Mouse (Mus musculus) kidney, postnatal 25 days (tissue): ENCODE results near the gene Mb.

ENCODE experiments used
- DNase-seq, 2 experiments: peaks; one replicate each; pipeline ENCODE4 v3.0.0; 2021; ENCODE audit warnings: mixed read lengths in 2 of 2

Gene Mb

GRCm38 (mm10) chr15:77022401-77022957 lies 28.0 kb downstream of the Mb start:
- peak in 1 of 2 experiments; percentile 15 for DNase-seq

GRCm38 (mm10) chr15:77021851-77022250 lies 28.6 kb downstream of the Mb start:
- DNase-seq = peak in 1 of 2 experiments; percentile 13

GRCm38 (mm10) chr15:77021056-77021455 lies 29.4 kb downstream of the Mb start:
- peak in 1 of 2 experiments; percentile 38 for DNase-seq

- no peak for DNase-seq
Observed at GRCm38 (mm10) chr15:77020136-77020535, 30.3 kb downstream of the Mb start.

- DNase-seq = peak in 1 of 2 experiments; percentile 33
Observed at GRCm38 (mm10) chr15:77019533-77019932, 30.9 kb downstream of the Mb start.

- DNase-seq = peak; percentile 33 to 37
Observed at GRCm38 (mm10) chr15:77018740-77019340, 31.6 kb downstream of the Mb start.

- DNase-seq = no peak
Observed at GRCm38 (mm10) chr15:77017897-77018296, 32.6 kb downstream of the Mb start.

- DNase-seq = no peak
Observed at GRCm38 (mm10) chr15:77016509-77016908, 34.0 kb downstream of the Mb start.

- peak in 1 of 2 experiments; percentile 50 for DNase-seq
Observed at GRCm38 (mm10) chr15:77014985-77015384, 35.5 kb downstream of the Mb start.

GRCm38 (mm10) chr15:77014431-77014830 lies 36.0 kb downstream of the Mb start:
- DNase-seq = peak in 1 of 2 experiments; percentile 34

GRCm38 (mm10) chr15:77013753-77014241 lies 36.7 kb downstream of the Mb start:
- DNase-seq = peak; percentile 60 to 62

GRCm38 (mm10) chr15:77008851-77009250 lies 41.6 kb downstream of the Mb start:
- peak; percentile 39 to 78 for DNase-seq

- peak; percentile 58 to 74 for DNase-seq
Observed at GRCm38 (mm10) chr15:77003868-77004215, 46.6 kb downstream of the Mb start.

GRCm38 (mm10) chr15:77003173-77003867 lies 47.1 kb downstream of the Mb start:
- no peak for DNase-seq

GRCm38 (mm10) chr15:76998878-76999588 lies 51.4 kb downstream of the Mb start:
- peak; percentile 39 to 80 for DNase-seq

- DNase-seq = peak in 1 of 2 experiments; percentile 31
Observed at GRCm38 (mm10) chr15:76998048-76998447, 52.4 kb downstream of the Mb start.

GRCm38 (mm10) chr15:76994413-76994812 lies 56.1 kb downstream of the Mb start:
- DNase-seq = peak in 1 of 2 experiments; percentile 8

- DNase-seq = peak; percentile 25 to 39
Observed at GRCm38 (mm10) chr15:76987542-76988094, 62.9 kb downstream of the Mb start.

GRCm38 (mm10) chr15:76987137-76987536 lies 63.3 kb downstream of the Mb start:
- no peak for DNase-seq

GRCm38 (mm10) chr15:76982745-76983144 lies 67.7 kb downstream of the Mb start:
- DNase-seq = peak in 1 of 2 experiments; percentile 32

GRCm38 (mm10) chr15:76979799-76980198 lies 70.7 kb downstream of the Mb start:
- DNase-seq = no peak

- no peak for DNase-seq
Observed at GRCm38 (mm10) chr15:76976619-76977018, 73.9 kb downstream of the Mb start.
